Mouse (Mus musculus) right cerebral cortex, postnatal 14 days (tissue): ENCODE data around the gene Sufu.

Experiments used
- DNase-seq: peaks from one replicate; pipeline ENCODE4 v3.0.0; 2022

Gene Sufu

DNA sequence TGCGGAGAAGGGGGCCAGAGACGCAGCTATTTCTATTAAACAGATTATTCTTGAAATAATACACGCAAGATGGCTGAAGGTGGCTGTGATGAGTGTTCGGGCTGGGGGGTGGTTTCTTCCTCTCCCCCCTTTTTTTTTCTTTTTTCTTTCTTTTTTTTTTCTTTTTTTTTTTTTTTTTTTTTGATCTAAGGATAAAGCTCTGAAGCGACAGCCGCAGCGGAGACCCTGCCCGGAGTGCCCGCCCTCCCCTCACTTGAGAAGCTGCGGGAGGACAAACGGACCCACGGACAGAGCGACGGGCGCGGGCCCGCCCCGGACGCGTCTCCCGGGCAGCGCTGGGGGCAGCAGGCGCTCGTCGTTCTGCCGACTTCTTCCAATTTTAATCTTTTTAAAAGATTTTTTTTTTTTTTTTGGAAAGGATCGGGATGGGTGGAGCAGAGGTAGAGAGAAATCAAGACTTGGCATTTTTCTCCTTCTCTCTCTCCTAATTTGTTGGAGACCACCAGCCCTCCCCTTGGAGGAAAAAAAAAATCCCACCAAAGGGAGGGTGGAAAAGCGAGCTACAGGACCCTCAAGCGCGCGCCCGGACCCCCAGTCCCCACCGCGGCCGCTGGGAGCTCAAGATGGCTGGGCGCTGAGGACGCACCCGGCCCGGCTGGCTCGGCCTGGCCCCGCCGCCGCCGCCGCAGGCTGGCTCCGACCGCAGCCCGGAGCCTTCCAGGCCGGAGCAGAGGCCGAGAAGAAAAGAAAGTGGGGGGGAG, 104.1 kb downstream of the Sufu start:
- peak; percentile 63 for DNase-seq

DNA sequence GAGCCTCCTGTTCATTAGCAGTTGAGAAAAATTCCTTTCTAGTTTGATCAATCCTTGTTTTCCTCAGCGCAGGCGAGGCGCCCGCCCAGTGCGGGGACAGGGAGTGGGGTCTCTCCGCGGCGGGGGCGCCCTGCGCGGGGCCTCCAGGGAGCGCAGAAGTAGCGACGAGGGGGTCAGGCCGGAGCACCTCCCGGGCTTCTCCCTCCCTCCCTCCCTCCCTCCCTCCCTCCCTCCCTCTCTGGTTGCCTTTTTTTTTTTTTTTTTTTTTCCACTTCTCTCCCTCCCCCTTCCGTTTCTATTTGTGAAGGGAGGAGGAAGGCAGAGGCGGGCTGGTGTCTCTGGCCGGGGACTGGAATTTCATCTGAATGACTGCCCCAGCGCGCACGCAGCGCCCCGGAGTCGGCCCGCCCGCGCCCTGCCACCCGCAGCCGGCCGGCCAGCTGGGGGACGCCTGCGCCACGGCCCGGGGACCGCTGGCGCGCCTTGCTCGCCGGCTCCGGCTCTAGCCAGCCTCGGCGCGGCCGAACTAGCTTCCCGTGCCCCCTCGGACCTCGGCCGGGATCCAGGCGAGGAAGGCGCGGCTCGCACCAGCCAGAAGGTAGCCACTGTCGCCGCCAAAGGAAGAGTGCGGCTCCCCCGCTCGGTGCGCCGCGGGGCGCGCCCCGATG, 104.8 kb downstream of the Sufu start, which contains the start of gene Trim8:
Trim8 (plus strand) TSS at position 302 of the 668 bp plus-strand sequence.
- DNase-seq: peak; percentile 74

DNA sequence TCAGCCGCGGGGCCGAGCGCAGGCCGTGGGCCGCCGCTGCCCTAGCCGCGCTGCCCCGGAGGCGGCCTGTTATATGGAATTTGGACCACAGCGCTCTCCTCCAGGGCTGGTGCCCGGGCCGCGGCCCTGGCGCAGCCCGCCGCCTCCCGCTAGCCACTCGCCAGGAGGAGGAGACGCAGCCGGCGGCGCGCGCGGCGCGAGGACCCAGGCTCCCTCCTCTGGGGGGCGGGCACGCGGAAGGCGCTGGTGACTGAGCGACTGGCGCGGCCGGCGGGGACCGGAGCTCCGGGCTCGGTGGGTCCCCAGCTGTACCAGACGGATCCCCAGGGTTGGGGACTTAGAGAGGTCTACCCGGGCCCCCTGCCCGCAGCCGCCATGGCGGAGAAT, 105.4 kb downstream of the Sufu start:
- peak; percentile 78 for DNase-seq

DNA sequence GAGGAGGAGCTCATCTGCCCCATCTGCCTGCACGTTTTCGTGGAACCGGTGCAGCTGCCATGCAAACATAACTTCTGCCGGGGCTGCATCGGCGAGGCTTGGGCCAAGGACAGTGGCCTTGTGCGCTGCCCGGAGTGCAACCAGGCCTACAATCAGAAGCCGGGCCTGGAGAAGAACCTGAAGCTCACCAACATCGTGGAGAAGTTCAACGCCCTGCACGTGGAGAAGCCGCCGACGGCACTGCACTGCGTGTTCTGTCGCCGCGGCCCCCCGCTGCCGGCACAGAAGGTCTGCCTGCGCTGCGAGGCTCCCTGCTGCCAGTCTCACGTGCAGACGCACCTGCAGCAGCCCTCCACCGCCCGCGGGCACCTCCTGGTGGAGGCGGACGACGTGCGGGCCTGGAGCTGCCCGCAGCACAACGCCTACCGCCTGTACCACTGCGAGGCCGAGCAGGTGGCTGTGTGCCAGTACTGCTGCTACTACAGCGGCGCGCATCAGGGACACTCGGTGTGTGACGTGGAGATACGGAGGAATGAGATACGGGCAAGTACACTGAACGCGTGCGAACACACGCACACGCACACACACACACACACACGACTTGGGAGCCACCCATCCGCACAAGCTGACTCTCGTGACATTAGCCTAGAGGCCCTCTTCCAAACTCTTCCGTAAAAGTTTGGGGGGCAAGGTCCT, 105.9 kb downstream of the Sufu start:
- peak; percentile 85 for DNase-seq

DNA sequence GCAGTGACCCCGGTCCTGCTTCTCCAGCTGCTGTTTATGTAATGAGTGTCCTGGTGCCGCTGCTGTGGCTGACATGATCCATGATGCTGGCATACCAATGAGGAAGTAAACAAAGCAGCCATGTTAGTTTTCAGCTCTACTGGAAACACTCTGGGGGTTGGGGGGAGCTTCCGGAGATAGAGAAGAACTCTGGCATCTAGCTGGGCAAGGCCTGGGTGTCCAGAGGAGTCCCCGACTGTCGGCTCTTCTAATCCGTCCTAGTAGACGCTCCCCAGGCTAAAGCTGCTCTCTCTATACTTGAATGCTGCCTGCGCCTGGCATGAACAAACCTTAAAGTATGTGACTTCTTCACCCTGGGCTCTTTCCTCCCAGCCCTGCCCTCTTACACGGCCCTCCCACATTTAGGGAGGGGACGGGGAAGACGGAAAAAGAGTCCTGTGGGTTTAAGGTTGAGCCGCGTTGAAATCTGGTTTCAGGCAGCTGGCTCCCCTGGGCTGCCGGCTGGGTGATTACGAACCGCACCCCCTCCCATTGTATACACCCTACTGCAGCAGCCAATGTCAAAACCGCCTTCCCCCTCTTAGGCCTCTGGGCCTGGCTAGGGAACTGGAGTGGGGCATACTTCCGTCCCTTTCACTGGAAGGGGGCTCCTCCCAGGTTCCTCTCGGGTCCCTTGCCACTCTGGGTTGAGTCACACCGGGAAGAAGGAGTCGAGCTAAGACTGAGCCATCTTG, 106.8 kb downstream of the Sufu start:
- no peak for DNase-seq

DNA sequence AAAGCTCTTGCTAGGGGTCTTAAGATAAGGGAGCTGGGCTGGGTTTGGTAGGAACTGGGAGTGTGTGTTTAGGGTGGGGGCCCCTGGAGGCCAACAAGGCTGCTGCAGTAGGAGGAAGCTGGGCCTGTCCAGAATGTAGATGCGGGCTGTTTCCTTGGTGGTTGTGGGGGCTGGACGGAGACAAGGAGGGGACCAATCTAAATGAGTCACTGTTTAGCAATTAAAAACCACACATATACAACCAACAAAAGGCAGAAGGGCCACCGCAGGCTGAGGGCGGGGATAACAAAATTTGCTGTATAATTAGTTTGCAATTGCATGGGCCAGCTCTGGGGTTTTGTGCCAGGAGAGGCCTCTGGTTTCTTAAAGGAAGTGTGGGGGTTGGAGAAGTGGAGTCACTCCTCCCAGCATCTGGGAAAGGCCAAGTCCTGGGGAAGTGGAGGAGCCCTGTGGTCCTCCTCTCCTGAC, 107.4 kb downstream of the Sufu start:
- no peak for DNase-seq

DNA sequence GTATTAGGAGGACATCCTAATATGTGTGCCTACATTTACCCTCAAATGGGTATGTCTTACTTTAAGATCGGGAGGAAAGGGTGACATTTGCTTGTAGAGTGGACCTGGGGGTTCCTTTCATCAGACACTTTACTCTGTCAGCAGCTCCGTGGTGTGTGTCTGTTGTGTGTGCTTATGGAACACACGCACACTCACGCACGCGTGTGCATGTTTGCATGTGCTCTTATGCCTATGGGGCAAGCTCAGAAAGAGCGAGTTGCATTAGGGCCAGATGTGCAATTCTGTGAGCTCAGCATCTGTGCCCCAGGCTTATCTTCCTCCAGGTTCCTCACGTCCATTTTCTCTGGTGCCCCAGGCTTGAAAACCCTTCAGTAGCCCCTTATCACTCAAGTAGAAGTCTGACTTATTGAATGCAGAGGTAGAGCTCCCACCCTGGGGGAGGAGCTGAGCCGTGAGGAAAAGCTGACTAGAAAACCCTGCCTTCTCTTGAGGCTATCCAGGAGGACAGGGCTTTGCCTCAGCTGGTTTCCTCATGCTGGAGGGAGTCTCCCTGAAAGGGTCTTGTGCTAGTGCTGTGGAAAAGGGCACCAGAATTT, 108.2 kb downstream of the Sufu start:
- no peak for DNase-seq

DNA sequence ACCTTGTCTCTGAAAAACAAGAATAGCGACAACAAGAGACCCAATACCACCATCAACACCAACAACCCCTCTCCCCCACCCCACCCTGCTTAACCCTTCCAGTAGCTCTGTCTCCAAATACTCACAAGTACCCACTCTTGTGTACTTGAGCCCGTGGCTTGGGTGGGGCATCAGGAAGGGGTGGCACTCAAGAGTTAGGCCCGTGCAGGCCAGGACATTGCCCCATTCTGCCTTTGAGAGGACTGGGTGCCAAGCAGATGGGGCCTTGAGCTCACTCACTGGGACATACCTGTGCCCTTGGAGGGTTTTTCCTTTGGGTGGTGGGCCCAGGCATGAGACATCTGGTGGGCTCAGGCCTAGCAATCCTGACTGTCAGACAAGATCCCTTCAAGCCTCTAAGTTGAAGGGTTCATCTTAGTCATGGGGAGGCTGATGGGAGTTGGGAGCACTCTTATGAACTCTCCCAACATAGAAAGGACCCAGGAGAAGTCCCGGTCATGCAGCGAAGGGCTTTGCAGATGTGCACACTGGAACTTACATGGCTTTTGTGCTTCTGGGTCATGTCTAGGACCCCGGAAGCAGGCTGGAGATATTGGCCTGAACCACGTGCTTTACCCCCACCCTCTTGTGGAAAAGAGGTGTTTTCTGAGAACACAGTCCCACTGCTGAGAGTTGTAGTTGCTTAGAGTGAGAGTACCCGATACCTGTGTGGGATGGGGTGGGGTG, 109.1 kb downstream of the Sufu start:
- no peak for DNase-seq

DNA sequence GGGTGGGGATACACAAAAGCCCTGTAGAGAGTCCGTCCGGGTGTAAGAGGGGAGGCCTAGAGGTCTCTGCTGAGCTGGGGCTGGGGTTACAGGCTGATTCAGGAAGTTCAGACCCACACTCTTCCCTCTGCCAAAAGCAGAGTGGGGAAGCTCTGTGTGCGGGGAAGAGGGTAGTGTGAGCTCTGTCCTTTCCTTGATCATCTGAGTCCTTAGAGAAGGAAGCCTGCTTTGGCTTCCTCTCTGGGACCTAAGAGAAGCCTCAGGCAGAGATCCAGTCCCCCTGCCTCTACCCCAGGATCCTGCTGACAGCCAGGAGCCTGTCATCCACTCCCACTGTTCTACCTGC, 109.6 kb downstream of the Sufu start:
- DNase-seq: no peak

DNA sequence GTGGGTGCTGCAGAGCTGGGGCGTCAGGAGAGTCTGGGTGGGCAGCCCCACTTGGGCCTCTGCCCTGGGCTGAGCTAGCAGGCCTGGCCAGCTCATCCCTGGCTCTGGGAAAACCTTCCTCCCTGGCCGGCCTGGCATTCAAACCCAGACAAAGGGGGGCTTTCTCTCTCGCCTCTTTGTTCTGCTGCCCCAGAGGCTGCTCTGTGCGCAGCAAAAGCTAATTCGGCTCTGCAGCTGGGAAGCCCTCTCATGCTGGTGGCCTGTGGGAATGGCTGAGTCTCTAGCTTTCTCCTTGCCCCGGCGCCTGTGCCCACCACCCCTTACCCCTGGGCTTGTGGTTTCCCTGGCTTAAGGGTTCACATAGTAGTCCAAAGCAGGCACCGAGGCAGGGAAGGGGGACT, 110.5 kb downstream of the Sufu start:
- no peak for DNase-seq

DNA sequence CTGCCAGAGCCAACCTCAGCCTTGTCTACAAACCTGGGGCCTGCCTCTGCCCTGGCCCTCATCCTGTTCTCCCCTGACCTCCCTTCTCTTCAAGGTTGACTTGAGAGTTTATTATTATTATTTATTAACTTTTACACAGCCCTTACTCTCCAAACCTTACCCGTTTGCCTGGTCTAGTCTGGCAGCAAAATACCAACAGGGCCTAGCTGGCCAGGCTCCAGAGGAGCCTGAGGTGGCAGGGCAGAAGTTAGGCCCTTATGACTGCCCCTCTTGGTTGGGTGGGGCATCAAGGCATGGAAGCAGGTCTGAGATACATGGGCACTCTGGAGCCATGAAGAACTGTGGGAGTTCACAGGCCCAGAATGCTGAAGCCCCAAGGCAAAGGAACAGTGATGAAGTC, 111.1 kb downstream of the Sufu start:
- no peak for DNase-seq

DNA sequence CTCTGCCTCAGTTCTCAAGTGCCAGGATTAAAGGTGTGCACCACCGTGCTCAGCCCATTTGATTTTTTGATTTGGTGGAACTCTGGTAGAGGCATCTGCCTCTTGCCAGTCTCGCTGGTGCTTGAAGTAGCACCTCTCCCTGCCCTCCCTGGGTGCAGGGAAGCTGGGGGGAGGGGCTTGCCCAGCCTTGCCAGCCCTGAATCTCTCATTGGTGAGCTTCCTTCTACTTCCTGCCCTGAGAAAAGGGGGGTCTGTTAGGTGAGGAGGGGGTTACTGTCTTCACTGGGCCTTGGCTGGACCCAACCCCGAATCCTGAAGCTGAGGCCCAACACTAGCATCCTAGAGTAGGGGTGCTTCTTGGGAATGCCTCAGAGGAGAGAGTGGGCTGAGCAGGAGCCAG, 112.0 kb downstream of the Sufu start:
- no peak for DNase-seq

DNA sequence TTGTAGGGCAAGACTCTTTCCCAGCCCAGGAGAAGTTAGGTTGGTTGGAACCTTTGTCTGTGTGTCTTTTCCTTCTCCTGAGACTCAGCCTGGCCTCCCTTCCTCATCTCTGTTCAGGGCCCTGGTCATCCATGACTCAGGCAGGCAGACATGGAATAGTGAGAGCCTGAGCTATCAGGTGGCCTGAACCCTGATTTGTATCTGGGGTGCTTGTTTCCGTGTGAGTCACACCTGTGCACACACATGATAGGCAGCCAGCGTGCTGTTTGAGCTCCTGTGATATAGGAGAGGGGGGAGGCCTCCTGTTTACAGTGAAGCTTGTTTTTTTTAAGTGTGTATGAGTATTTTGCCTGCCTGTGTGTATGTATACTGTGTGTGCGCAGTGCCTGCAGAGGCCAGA, 112.5 kb downstream of the Sufu start:
- no peak for DNase-seq

DNA sequence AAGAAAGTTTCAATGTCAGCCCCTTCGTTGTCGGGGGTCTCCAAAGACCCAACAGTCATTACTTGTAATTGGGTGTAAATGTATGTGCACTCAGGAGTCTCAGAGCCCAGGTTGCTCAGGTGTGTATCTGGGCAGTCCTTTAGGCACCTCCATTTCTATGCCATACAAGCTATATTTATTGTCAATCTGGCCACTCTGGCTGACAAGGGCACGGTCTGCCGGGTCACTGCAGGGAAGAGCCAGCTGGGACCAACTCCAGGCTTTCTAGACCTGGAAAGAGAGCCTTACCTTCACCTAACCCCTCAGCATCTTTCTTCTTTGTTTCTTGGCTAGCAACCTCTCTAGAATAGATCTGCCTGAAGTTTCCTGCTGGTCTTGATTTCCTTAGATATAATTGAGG, 113.0 kb downstream of the Sufu start:
- no peak for DNase-seq

DNA sequence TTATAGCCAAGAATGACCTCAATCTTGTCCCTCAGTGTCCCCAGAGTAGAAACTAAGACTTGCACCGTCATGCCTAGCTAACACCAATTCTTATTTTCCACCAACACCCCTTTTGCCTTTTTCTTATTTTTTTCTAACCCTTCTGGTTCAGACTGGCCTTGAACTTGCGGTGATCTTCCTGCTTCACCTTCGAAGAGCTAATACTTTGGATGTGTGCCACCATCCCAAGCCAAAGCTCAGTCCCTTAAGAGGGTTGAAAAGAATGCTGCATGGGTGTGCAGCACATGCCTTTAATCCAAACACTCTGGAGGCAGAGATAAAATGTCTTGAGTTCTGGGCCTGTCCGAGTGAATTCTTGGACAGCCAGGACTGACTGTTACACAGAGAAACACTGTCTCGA, 113.7 kb downstream of the Sufu start:
- no peak for DNase-seq

DNA sequence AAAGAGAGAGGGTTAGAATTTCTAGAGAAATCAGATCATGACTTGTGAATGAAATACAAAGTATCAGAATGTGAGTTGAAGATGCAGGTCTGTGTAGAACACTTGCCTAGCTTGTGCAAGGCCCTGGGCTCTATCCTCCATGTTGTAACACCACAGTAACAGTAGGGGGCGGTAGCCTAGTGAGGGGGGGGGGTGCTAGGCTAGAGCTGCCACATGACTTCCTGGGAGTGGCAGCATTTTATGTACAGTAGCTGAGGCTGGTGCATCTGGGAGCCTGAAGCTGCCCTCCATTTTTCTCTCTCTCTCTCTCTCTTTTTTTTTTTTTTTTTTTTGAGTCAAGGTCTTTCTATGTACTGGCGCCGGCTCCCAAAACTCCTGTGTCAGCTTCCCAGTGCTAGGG, 114.1 kb downstream of the Sufu start:
- DNase-seq: no peak

DNA sequence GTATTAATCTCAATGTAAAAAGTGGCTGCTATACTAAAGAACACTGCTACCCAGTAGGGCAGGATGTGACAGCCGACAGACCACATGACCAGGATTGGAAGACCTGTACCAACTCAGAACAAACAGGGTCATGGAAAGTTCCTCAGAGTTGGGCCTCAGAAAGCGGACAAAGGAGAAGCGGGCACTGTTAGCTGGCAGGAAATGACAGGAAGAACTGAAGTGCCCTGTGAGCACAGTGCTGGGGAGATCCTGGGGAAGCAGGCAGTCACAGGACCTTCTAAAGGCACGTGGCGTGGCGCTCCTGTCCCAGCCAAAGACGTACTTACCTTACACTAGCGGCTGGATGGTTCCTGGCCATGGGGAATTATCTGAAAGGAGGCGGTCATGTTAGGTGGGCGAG, 114.6 kb downstream of the Sufu start:
- DNase-seq: no peak

DNA sequence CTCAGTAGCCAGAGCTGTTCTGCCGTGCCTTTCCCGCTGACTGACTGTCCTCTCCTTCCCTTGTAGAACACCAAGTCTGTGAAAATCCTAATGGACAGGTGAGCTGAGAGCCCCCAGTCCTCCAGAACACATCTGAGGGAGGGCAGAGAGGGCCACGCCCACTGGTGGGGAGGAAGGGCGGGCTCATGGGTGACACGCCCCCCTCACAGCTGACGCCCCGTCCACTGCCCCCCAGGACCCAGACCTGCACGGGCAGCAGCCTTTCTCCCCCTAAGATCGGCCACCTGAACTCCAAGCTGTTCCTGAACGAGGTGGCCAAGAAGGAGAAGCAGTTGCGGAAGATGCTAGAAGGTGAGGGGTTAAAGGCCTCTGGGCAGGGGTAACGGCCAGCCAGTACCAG, 117.7 kb downstream of the Sufu start:
- no peak for DNase-seq

DNA sequence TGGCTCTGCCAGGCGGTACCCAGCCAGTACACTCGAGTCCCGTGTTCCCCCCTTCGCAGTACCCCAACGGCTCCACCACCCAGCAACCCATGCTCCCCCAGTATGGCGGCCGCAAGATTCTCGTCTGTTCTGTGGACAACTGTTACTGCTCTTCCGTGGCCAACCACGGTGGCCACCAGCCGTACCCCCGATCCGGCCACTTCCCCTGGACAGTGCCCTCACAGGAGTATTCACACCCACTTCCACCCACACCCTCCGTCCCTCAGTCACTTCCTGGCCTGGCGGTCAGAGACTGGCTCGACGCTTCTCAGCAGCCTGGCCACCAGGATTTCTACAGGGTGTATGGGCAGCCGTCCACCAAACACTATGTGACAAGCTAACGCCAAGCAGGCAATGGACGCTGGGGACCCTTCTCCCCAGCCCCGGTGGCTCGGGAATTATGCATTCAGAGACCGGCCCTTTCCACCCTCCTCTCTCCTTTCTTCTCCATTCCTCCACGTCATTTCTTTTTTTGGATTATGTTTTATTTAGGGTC, 118.7 kb downstream of the Sufu start:
- DNase-seq: no peak

DNA sequence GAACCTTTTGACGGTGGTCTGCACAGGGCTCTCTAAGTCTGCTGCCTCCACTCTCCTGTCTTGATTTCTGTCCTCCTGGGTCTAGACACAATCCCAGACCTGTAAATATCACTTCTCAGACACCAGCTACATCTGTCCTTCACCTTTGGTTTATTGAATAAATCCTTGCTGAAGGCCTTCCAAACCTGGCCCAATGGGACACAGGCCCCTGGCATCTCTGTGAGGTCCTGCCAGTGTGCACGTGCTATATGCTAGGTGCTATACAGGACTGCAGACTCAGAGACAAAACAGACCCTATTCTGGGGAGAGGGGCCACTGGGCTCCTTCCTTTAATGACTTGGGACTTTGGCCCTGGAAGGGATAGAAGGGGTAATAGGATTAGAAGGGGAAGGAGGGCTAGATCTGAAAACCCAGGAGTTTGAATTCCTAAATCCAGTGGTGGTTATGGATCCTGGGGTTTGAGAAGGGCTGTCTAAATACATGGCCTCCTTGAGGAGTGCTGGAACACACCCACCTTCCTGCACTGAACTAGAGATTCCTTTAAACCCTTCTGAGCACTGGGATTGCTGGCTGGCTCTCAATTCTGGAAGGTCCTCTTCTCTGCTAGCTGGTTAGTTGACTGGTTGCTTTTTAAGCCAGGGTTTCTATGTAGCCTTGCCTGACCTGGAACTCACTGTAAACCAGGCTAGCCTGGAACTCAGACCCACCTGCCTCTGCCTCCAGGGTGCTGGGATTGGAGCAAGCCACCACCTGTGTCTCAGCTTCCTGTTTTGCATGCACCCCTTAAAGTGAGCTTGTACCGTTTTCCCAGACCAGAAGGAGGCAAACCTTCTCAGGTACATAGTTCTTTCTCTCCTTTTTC, 120.2 kb downstream of the Sufu start:
- no peak for DNase-seq
